In genomic region chr3:51031821-51032220, GRCm38 (mm10) we compare ENCODE assay signal across 12 mouse cellular contexts.
DNase-seq lines count a peak whose midpoint lies in the region; ATAC-seq and TF ChIP-seq lines count a peak whose summit lies in the region.
"Had no signal": no experiment of that assay in that cellular context is flagged by ENCODE, and none has a peak within 500 bp of the region (broad histone marks: within the 10 kb centered on the region; RNA-seq: fewer than 3 reads in every experiment).

No protein-coding gene starts in this region.

- no peaks in the 10 kb centered on the region for H3K27me3 ChIP-seq in limb, embryonic 11.5 days (ENCODE audit: control insufficient read depth, insufficient read depth, low read length)
- H3K27me3 ChIP-seq: midbrain, embryonic 12.5 days had no signal

- ATAC-seq in limb, embryonic 11.5 days (ENCODE audit: insufficient number of reproducible peaks, low FRiP score, low TSS enrichment, low read depth), result peak; percentile 62; the same call in 1 of the 2 replicates
- ATAC-seq: Patski had no signal

- no peak for TF ChIP-seq CTCF in layer of hippocampus, adult 2 months (conservative IDR thresholded peaks at IDR 0.05)

- H3K36me3 ChIP-seq in limb, embryonic 11.5 days (ENCODE audit: control insufficient read depth, insufficient read depth, low read length), result no peaks in the 10 kb centered on the region
- H3K36me3 ChIP-seq: midbrain, embryonic 12.5 days had no signal

- H3K4me1 ChIP-seq in limb, embryonic 11.5 days (ENCODE audit: control insufficient read depth, insufficient read depth, low read length), result no peaks in the 10 kb centered on the region

- no peak overlapping the region for H3K27ac ChIP-seq in limb, embryonic 11.5 days (replicated peaks; ENCODE audit: low read depth, low read length)
- no peak overlapping the region for H3K27ac ChIP-seq in layer of hippocampus, adult 2 months
- H3K27ac ChIP-seq: hindbrain, embryonic 14.5 days; midbrain, embryonic 12.5 days had no signal

- H3K9ac ChIP-seq in limb, embryonic 11.5 days (ENCODE audit: low read length), result no peak overlapping the region
- H3K9ac ChIP-seq: hindbrain, embryonic 14.5 days; midbrain, embryonic 12.5 days had no signal

- no peak overlapping the region for H3K4me2 ChIP-seq in limb, embryonic 11.5 days (ENCODE audit: low read depth, severe bottlenecking)
- H3K4me2 ChIP-seq: hindbrain, embryonic 14.5 days; midbrain, embryonic 12.5 days had no signal

- H3K9me3 ChIP-seq in limb, embryonic 11.5 days (ENCODE audit: control insufficient read depth, low read length), result no peaks in the 10 kb centered on the region
- H3K9me3 ChIP-seq: midbrain, embryonic 12.5 days had no signal

- DNase-seq in adrenal gland, adult 2 months, result peak; percentile 8
- no peak for DNase-seq in adrenal gland, postnatal 4 days (ENCODE audit: low spot score in 2 of 2)
- peak; percentile 25 for DNase-seq in ovary, adult 18-20 months (ENCODE audit: low spot score)
- no peak for DNase-seq in ovary, postnatal 36 days (ENCODE audit: low spot score)
- DNase-seq in limb, embryonic 11.5 days (ENCODE audit: low spot score), result peak; percentile 33
- peak; percentile 20 to 31 for DNase-seq in urinary bladder, postnatal 36 days (ENCODE audit: low spot score in 2 of 2)
- DNase-seq in right cerebral cortex, postnatal 36 days (ENCODE audit: low spot score in 2 of 2), result no peak
- DNase-seq in layer of hippocampus, adult 2 months (ENCODE audit: low spot score in 2 of 2), result no peak
- DNase-seq: thymus, postnatal 36 days had no signal

- H3K4me3 ChIP-seq in limb, embryonic 11.5 days (ENCODE audit: low read depth, low read length), result no peak overlapping the region
- no peak overlapping the region for H3K4me3 ChIP-seq in layer of hippocampus, adult 2 months
- H3K4me3 ChIP-seq: midbrain, embryonic 12.5 days had no signal

- 37% methylated on average over 8 of the region's 8 CpGs for WGBS in limb, embryonic 11.5 days

Comparison
In these comparisons a context has a peak if more than half of its experiments do, and no peak if none do; other contexts are left out.
1. DNase-seq: peak in adrenal gland, adult 2 months (single experiment), ovary, adult 18-20 months (single experiment), limb, embryonic 11.5 days (single experiment) and urinary bladder, postnatal 36 days (2 of 2); none in adrenal gland, postnatal 4 days (0 of 2), ovary, postnatal 36 days (single experiment), right cerebral cortex, postnatal 36 days (0 of 2) and layer of hippocampus, adult 2 months (0 of 2).